Mouse (Mus musculus): ENCODE measurements at regions not wholly inside any gene's neighbourhood (a gene's known extent, or its start where the extent isn't known, plus 50 kb on each side); places are given as distances from the start of the nearest gene placed in this dataset.
A peak's percentile ranks its signal among the peaks of the same experiment; 100 is the strongest.

DNA sequence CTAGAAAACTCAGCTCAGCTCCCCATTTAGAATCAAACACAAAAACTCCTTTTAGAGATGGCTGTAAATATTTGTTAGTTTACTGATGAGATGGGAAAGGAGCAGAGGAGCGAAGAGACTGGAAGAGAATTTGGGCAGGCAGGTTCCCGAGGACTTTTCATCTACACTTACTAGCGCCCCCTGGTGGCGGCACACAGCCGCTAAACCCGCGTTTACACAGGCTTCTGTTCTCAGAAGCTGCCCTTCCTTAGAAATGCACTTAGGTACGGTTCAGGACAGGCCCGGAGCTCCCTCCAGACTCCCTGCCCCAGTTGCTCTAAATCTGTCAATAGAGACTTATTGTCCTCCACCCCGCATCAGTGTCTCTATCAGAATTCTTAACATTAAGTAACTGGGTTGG lies 74.7 kb upstream of the Ccdc39 start:
- Histone ChIP-seq H3K4me2 (replicated peaks) (no peak overlapping the region), H3K4me1 (no peaks in the 10 kb centered on the region), H3K9ac (replicated peaks) (no peak overlapping the region), H3K27ac (replicated peaks) (no peak overlapping the region), H3K36me3 (no peaks in the 10 kb centered on the region), H3K9me3 (no peaks in the 10 kb centered on the region), H3K27me3 (peaks cover 3% of the 10 kb centered on the region; the same call in 1 of the 2 replicates), H3K4me3 (no peak overlapping the region)
- WGBS: 10% methylated on average over 10 of the region's 10 CpGs
- ATAC-seq (ENCODE audit: low FRiP score, low read depth): peak; percentile 47; the same call in 1 of the 2 replicates

DNA sequence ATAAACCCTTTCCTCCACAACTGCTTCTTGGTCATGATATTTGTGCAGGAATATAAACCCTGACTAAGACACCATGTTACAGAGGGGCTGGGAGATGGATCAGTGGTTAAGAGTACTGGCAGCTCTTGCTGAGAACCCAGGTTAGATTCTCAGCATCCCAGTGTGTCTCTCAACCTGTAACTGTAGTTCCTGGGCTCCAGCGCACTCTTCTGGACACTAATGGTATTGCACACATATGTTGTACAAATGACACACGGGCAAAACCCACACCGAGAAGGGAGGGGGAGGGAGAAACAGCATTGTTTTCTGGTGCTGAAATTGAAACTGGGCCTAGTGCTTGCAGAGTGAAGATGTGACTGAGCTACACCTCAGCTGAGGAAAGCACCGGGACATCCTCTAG lies 81.0 kb upstream of the Ccdc39 start:
- H3K27ac ChIP-seq (replicated peaks): no peak overlapping the region
- no peak overlapping the region for H3K4me3 ChIP-seq
- H3K27me3 ChIP-seq: no peaks in the 10 kb centered on the region
- H3K9ac ChIP-seq (replicated peaks): no peak overlapping the region
- H3K9me3 ChIP-seq: peaks cover 4% of the 10 kb centered on the region; the same call in 1 of the 2 replicates
- H3K36me3 ChIP-seq: no peaks in the 10 kb centered on the region
- ATAC-seq (ENCODE audit: low FRiP score, low read depth): no peak
- H3K4me2 ChIP-seq (replicated peaks): no peak overlapping the region
- no peaks in the 10 kb centered on the region for H3K4me1 ChIP-seq
- WGBS: 79% methylated on average over 4 of the region's 4 CpGs

DNA sequence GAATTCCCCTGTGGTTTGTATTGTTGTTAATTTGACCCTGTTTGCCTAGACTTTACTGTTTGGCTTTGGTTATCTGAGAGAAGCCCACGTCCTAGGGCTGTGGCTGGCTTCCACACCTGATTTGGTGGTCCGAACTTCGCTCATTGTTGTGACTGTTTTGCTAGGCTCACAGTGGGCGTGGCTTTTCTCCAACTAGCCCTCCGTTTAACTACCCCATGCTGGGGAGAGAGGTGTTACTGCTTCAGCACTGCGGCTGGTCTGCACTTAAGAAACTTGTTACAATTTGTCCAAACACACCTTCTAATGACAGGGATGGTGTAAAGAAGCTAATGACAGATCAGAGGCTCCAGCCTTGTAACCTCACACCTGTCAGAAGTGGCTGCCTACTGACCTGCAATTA lies 64.7 kb upstream of the Fxr1 start:
- no peak for ATAC-seq (ENCODE audit: low FRiP score, low read depth)
- WGBS: 5% methylated on average over 6 of the region's 6 CpGs
- Histone ChIP-seq H3K4me2 (replicated peaks) (0 out of 2 replicates have a peak overlapping the region, but pooled peaks have one; percentile 5), H3K36me3 (no peaks in the 10 kb centered on the region), H3K27me3 (peaks cover 28% of the 10 kb centered on the region), H3K27ac (replicated peaks) (no peak overlapping the region), H3K9ac (replicated peaks) (no peak overlapping the region), H3K4me3 (no peak overlapping the region), H3K9me3 (no peaks in the 10 kb centered on the region), H3K4me1 (peaks cover 12% of the 10 kb centered on the region)

DNA sequence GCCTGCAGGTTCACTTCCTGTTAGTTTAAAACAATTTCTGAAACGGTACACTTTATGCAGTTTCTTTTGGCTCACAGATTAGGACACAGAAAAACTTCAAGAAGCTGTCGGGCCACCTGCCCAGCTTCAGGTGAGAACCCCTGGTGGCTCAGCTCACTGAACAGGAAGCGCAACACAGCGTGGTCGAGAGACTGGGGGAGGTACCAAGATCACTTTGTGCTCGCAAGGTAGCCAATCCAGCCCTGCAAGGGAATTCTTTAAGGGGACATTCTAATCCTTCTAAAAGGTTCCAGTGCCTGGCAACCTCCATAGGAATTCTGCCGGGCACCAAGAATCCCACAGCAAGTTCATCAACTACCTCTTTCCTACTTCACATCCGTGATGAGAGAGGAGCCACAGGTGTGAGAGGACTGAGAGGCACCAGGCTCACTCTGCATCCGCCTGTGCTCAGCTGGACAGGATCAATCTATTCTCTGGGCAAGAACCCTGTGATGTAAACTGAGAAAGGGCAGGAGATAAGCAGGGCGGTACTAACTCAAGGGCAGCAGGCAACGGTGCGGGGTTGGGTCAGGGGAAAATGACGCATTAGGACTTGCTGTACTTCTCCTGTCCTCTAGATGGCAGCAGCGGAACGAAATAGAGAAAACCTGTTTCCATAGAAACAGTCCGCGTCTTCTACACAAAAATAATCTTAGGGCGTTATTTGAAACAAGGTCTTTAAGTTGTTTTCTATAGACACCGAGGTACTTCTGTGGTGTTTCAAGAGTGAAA lies 63.7 kb upstream of the Fxr1 start:
- Histone ChIP-seq H3K4me2 (replicated peaks) (peak overlapping the region; percentile 47), H3K4me3 (peak overlapping the region; percentile 19), H3K36me3 (no peaks in the 10 kb centered on the region), H3K9ac (replicated peaks) (0 out of 2 replicates have a peak overlapping the region, but pooled peaks have one; percentile 31), H3K9me3 (no peaks in the 10 kb centered on the region), H3K27me3 (peaks cover 28% of the 10 kb centered on the region), H3K27ac (replicated peaks) (no peak overlapping the region), H3K4me1 (peaks cover 12% of the 10 kb centered on the region)
- ATAC-seq (ENCODE audit: low FRiP score, low read depth): peak; percentile 75
- 1% methylated on average over 19 of the region's 19 CpGs for WGBS

DNA sequence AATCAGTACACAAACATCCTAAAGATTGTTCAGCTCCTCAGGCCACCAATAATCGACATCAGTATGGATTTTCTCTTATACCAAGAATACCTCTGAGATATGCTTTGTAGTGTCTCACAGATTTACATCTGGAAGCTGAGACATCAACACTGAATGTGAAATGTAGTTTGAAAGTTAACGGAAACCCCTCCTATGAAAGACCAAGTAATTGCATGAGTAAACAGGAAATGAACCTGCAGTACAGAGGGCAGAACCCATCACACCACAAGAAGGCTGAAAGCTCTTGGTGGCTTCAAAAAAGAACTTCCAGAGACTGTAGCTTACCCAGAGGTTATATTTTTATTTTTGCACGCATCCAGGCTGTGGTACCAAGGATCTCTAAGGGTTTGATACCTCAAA lies 63.1 kb upstream of the Fxr1 start:
- no peak for ATAC-seq (ENCODE audit: low FRiP score, low read depth)
- Histone ChIP-seq H3K4me1 (peaks cover 12% of the 10 kb centered on the region), H3K9me3 (no peaks in the 10 kb centered on the region), H3K4me3 (no peak overlapping the region), H3K9ac (replicated peaks) (no peak overlapping the region), H3K27me3 (peaks cover 28% of the 10 kb centered on the region), H3K36me3 (no peaks in the 10 kb centered on the region), H3K4me2 (replicated peaks) (peak overlapping the region; percentile 47; the same call in 1 of the 2 replicates), H3K27ac (replicated peaks) (no peak overlapping the region)
- 52% methylated on average over 3 of the region's 3 CpGs for WGBS

DNA sequence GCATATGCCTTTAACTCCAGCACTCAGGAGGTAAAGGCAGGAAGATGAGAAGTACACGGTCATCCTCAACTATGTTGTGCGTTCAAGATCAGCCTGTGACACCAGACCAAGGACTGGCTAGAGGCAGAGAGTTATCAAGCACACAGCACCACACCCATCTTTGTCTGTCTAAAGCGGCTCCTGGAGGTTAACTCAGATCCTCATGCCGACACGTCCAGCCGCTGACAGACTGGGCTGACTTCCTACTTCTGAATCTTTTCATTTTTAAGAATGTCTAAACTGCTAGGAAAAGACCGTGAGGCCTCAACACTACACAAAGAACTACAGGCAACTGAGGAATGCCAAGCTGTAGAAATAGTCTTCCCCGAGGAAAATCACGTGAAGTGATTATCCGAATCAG lies 62.1 kb upstream of the Fxr1 start:
- no peaks in the 10 kb centered on the region for H3K9me3 ChIP-seq

DNA sequence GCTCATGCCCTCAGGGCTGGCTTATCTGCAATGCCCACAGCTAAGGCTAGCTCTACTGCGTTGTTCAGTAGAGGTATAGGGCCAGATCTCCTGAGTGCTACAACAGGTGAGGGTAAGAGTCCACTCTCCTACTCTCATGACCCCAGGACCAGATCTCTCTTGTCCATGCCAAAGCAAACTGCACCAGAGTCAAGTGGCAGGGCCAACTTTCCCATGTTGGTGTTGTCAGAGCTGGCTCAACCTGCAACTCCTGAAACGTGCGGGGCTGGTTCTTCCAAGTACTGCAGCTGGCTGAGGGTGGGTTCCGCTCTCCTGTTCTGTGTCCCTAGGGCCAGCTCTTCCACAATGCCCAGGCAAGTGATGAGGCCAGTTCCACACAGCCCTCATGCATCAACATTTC lies 61.5 kb upstream of the Fxr1 start:
- no peak for ATAC-seq (ENCODE audit: low FRiP score, low read depth)
- H3K4me3 ChIP-seq: no peak overlapping the region
- H3K27me3 ChIP-seq: peaks cover 28% of the 10 kb centered on the region
- H3K36me3 ChIP-seq: no peaks in the 10 kb centered on the region
- H3K9me3 ChIP-seq: no peaks in the 10 kb centered on the region
- peaks cover 12% of the 10 kb centered on the region for H3K4me1 ChIP-seq
- H3K9ac ChIP-seq (replicated peaks): no peak overlapping the region
- no peak overlapping the region for H3K27ac ChIP-seq (replicated peaks)
- no peak overlapping the region for H3K4me2 ChIP-seq (replicated peaks)
- WGBS: 92% methylated on average over 4 of the region's 4 CpGs

More for the DNA sequence above, 62.1 kb upstream of the Fxr1 start:
- ATAC-seq (ENCODE audit: low FRiP score, low read depth): no peak
- no peak overlapping the region for H3K4me3 ChIP-seq
- H3K4me2 ChIP-seq (replicated peaks): no peak overlapping the region
- peaks cover 28% of the 10 kb centered on the region for H3K27me3 ChIP-seq
- 87% methylated on average over 10 of the region's 10 CpGs for WGBS
- H3K27ac ChIP-seq (replicated peaks): no peak overlapping the region
- no peak overlapping the region for H3K9ac ChIP-seq (replicated peaks)
- no peaks in the 10 kb centered on the region for H3K36me3 ChIP-seq
- peaks cover 12% of the 10 kb centered on the region for H3K4me1 ChIP-seq

DNA sequence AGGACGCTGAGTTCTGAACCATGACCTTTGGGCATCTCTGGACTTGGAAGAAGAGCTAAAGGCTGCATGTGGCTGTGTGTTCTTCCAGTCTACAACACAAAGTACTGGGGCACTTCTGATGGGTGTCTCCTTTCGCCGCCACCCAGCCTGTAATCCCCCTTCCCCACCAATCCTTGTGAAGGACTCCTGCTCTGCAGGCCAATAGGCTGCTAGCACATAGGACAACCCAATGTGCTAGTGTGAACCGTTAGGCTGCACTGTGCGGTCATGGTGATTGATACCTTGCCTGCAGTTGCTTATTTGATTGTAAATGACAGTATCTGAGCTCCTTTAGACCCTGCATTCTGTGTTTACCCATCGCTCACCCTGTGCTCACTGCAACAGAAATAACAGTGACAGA lies 59.5 kb upstream of the Fxr1 start:
- Histone ChIP-seq H3K4me2 (replicated peaks) (no peak overlapping the region), H3K9me3 (no peaks in the 10 kb centered on the region), H3K9ac (replicated peaks) (no peak overlapping the region), H3K36me3 (no peaks in the 10 kb centered on the region), H3K4me3 (no peak overlapping the region), H3K4me1 (peaks cover 7% of the 10 kb centered on the region; the same call in 1 of the 2 replicates), H3K27ac (replicated peaks) (no peak overlapping the region), H3K27me3 (peaks cover 19% of the 10 kb centered on the region)
- 49% methylated on average over 6 of the region's 6 CpGs for WGBS
- ATAC-seq (ENCODE audit: low FRiP score, low read depth): no peak

DNA sequence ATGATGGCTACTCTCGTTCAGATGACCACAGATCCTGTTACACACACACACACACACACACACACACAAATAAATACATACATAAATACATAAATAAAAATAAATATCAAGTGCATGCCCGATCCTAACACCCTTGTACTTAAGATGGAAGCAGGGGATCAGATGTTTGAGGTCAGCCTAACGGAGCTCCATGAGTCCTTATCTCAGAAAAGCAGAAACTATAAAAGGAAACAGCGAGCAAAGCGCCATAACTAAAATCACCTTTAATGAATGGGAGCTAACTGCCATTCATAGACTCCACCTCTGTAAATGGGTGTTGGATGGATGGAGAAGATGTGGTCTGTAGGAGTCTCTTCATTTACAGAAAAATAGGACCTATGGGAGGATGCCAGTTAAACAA lies 56.8 kb upstream of the Fxr1 start:
- no peaks in the 10 kb centered on the region for H3K36me3 ChIP-seq

DNA sequence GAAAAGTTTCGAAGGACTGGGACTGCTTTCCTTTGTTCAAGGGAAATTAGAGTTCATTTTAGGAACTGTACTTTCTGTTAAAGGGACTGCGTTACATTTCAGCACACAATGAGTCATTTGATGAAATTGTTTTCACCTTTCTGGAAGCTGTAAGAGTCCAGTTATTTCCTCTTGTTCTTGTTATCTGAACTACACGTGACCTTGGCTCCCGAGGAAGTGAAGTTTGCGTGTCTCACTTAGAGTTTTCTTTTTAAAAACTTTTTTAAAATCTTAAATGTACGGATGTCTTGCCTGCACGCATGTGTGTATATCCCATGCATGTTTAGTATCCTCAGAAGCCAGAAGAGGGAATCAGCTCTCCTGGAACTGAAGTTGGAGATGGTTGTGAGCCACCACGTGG lies 52.6 kb upstream of the Fxr1 start:
- ATAC-seq (ENCODE audit: low FRiP score, low read depth): no peak
- Histone ChIP-seq H3K27ac (replicated peaks) (no peak overlapping the region), H3K4me3 (no peak overlapping the region), H3K9ac (replicated peaks) (no peak overlapping the region), H3K36me3 (no peaks in the 10 kb centered on the region), H3K4me1 (no peaks in the 10 kb centered on the region), H3K27me3 (no peaks in the 10 kb centered on the region), H3K9me3 (no peaks in the 10 kb centered on the region), H3K4me2 (replicated peaks) (no peak overlapping the region)
- WGBS: 87% methylated on average over 8 of the region's 8 CpGs

More for the DNA sequence above, 56.8 kb upstream of the Fxr1 start:
- Histone ChIP-seq H3K4me3 (no peak overlapping the region), H3K27me3 (0 out of 2 replicates have a peak, but pooled peaks cover 8% of the 10 kb centered on the region), H3K4me2 (replicated peaks) (no peak overlapping the region), H3K27ac (replicated peaks) (no peak overlapping the region), H3K9me3 (no peaks in the 10 kb centered on the region), H3K4me1 (no peaks in the 10 kb centered on the region), H3K9ac (replicated peaks) (no peak overlapping the region)
- WGBS: 91% methylated on average over 5 of the region's 5 CpGs
- ATAC-seq (ENCODE audit: low FRiP score, low read depth): no peak
